Mouse (Mus musculus): ENCODE results near the gene Flrt1. TPM values are rescaled to one million over a fixed set of nuclear protein-coding genes. Genes with fewer than 3 reads are reported as not detected.

Flrt1 gene
- polyA plus RNA-seq, 1 experiment from 2014 or later: 1.3 TPM

- Histone ChIP-seq H3K27ac (no peak overlapping the region), H3K4me2 (no peak overlapping the region), H3K4me1 (replicated peaks) (peaks cover 20% of the 10 kb centered on the region), H3K36me3 (no peaks in the 10 kb centered on the region), H3K9me3 (replicated peaks) (no peaks in the 10 kb centered on the region), H3K4me3 (no peak overlapping the region), H3K9ac (no peak overlapping the region), H3K27me3 (peaks cover 2% of the 10 kb centered on the region)
- no peak for ATAC-seq (replicated peaks; ENCODE audit: insufficient number of reproducible peaks, insufficient read depth, low FRiP score, low read depth)
- WGBS: 90% methylated on average over 10 of the region's 10 CpGs
These were observed 3.5 kb downstream of the Flrt1 start for GRCm38 (mm10) chr19:7102039-7102438.

- WGBS: 73% methylated on average over 3 of the region's 3 CpGs
- Histone ChIP-seq H3K27ac (no peak overlapping the region), H3K9me3 (replicated peaks) (no peaks in the 10 kb centered on the region), H3K27me3 (peaks cover 20% of the 10 kb centered on the region), H3K4me3 (no peak overlapping the region), H3K36me3 (no peaks in the 10 kb centered on the region), H3K4me1 (replicated peaks) (peaks cover 19% of the 10 kb centered on the region), H3K4me2 (no peak overlapping the region), H3K9ac (no peak overlapping the region)
- ATAC-seq (replicated peaks; ENCODE audit: insufficient number of reproducible peaks, insufficient read depth, low FRiP score, low read depth): no peak
These were observed 5.8 kb downstream of the Flrt1 start for GRCm38 (mm10) chr19:7099620-7100155.

GRCm38 (mm10) chr19:7092756-7093155 lies 12.8 kb downstream of the Flrt1 start:
- WGBS: 70% methylated on average over 5 of the region's 5 CpGs

GRCm38 (mm10) chr19:7091448-7092050 lies 14.0 kb downstream of the Flrt1 start:
- H3K9me3 ChIP-seq (replicated peaks): no peaks in the 10 kb centered on the region
- H3K4me1 ChIP-seq (replicated peaks): peaks cover 30% of the 10 kb centered on the region
- H3K27me3 ChIP-seq: peaks cover 22% of the 10 kb centered on the region
- H3K4me2 ChIP-seq: no peak overlapping the region
- WGBS: 79% methylated on average over 10 of the region's 10 CpGs
- H3K4me3 ChIP-seq: no peak overlapping the region
- H3K9ac ChIP-seq: no peak overlapping the region
- no peaks in the 10 kb centered on the region for H3K36me3 ChIP-seq
- peak overlapping the region; percentile 54 for H3K27ac ChIP-seq
- no peak for ATAC-seq (replicated peaks; ENCODE audit: insufficient number of reproducible peaks, insufficient read depth, low FRiP score, low read depth)

More at GRCm38 (mm10) chr19:7092756-7093155, 12.8 kb downstream of the Flrt1 start:
- Histone ChIP-seq H3K4me2 (no peak overlapping the region), H3K4me1 (replicated peaks) (peaks cover 32% of the 10 kb centered on the region), H3K27ac (no peak overlapping the region), H3K9ac (no peak overlapping the region), H3K9me3 (replicated peaks) (no peaks in the 10 kb centered on the region), H3K27me3 (peaks cover 26% of the 10 kb centered on the region), H3K36me3 (no peaks in the 10 kb centered on the region), H3K4me3 (no peak overlapping the region)
- ATAC-seq (replicated peaks; ENCODE audit: insufficient number of reproducible peaks, insufficient read depth, low FRiP score, low read depth): no peak

GRCm38 (mm10) chr19:7090369-7091064 lies 15.0 kb downstream of the Flrt1 start:
- 42% methylated on average over 10 of the region's 10 CpGs for WGBS
- Histone ChIP-seq H3K4me1 (replicated peaks) (peaks cover 30% of the 10 kb centered on the region), H3K27me3 (peaks cover 17% of the 10 kb centered on the region)

GRCm38 (mm10) chr19:7089842-7090251 lies 15.7 kb downstream of the Flrt1 start:
- peak; percentile 67; the same call in 1 of the 2 replicates for ATAC-seq (replicated peaks; ENCODE audit: insufficient number of reproducible peaks, insufficient read depth, low FRiP score, low read depth)

More at GRCm38 (mm10) chr19:7090369-7091064, 15.0 kb downstream of the Flrt1 start:
- Histone ChIP-seq H3K36me3 (no peaks in the 10 kb centered on the region), H3K9me3 (replicated peaks) (no peaks in the 10 kb centered on the region), H3K9ac (no peak overlapping the region), H3K27ac (peak overlapping the region; percentile 54), H3K4me3 (no peak overlapping the region), H3K4me2 (no peak overlapping the region)
- ATAC-seq (replicated peaks; ENCODE audit: insufficient number of reproducible peaks, insufficient read depth, low FRiP score, low read depth): no peak

GRCm38 (mm10) chr19:7089050-7089449 lies 16.5 kb downstream of the Flrt1 start:
- Histone ChIP-seq H3K9ac (no peak overlapping the region), H3K9me3 (replicated peaks) (no peaks in the 10 kb centered on the region), H3K4me1 (replicated peaks) (peaks cover 40% of the 10 kb centered on the region), H3K4me3 (no peak overlapping the region), H3K27ac (no peak overlapping the region), H3K4me2 (no peak overlapping the region), H3K27me3 (peaks cover 14% of the 10 kb centered on the region; the same call in 1 of the 2 replicates), H3K36me3 (no peaks in the 10 kb centered on the region)
- 68% methylated on average over 5 of the region's 5 CpGs for WGBS
- no peak for ATAC-seq (replicated peaks; ENCODE audit: insufficient number of reproducible peaks, insufficient read depth, low FRiP score, low read depth)

More at GRCm38 (mm10) chr19:7089842-7090251, 15.7 kb downstream of the Flrt1 start:
- WGBS: 68% methylated on average over 7 of the region's 7 CpGs
- Histone ChIP-seq H3K4me1 (replicated peaks) (peaks cover 36% of the 10 kb centered on the region), H3K36me3 (no peaks in the 10 kb centered on the region), H3K9me3 (replicated peaks) (no peaks in the 10 kb centered on the region), H3K9ac (no peak overlapping the region), H3K4me2 (no peak overlapping the region), H3K27ac (peak overlapping the region; percentile 54), H3K27me3 (peaks cover 14% of the 10 kb centered on the region; the same call in 1 of the 2 replicates), H3K4me3 (no peak overlapping the region)

GRCm38 (mm10) chr19:7088558-7088957 lies 17.0 kb downstream of the Flrt1 start:
- ATAC-seq (replicated peaks; ENCODE audit: insufficient number of reproducible peaks, insufficient read depth, low FRiP score, low read depth): no peak
- H3K9me3 ChIP-seq (replicated peaks): no peaks in the 10 kb centered on the region
- H3K36me3 ChIP-seq: no peaks in the 10 kb centered on the region
- peaks cover 14% of the 10 kb centered on the region; the same call in 1 of the 2 replicates for H3K27me3 ChIP-seq
- H3K4me1 ChIP-seq (replicated peaks): peaks cover 42% of the 10 kb centered on the region
- no peak overlapping the region for H3K27ac ChIP-seq
- H3K4me2 ChIP-seq: no peak overlapping the region
- H3K4me3 ChIP-seq: no peak overlapping the region
- 29% methylated on average over 9 of the region's 9 CpGs for WGBS
- H3K9ac ChIP-seq: no peak overlapping the region

- Histone ChIP-seq H3K27me3 (peaks cover 19% of the 10 kb centered on the region; the same call in 1 of the 2 replicates), H3K4me1 (replicated peaks) (peaks cover 31% of the 10 kb centered on the region), H3K27ac (no peak overlapping the region), H3K9me3 (replicated peaks) (no peaks in the 10 kb centered on the region), H3K4me2 (no peak overlapping the region), H3K36me3 (no peaks in the 10 kb centered on the region), H3K9ac (no peak overlapping the region), H3K4me3 (no peak overlapping the region)
- ATAC-seq (replicated peaks; ENCODE audit: insufficient number of reproducible peaks, insufficient read depth, low FRiP score, low read depth): no peak
- 66% methylated on average over 15 of the region's 15 CpGs for WGBS
These were observed 20.8 kb downstream of the Flrt1 start for GRCm38 (mm10) chr19:7084734-7085133.

GRCm38 (mm10) chr19:7083035-7083794 lies 22.3 kb downstream of the Flrt1 start:
- Histone ChIP-seq H3K9ac (no peak overlapping the region), H3K27me3 (peaks cover 16% of the 10 kb centered on the region; the same call in 1 of the 2 replicates), H3K4me1 (replicated peaks) (peaks cover 20% of the 10 kb centered on the region), H3K9me3 (replicated peaks) (no peaks in the 10 kb centered on the region), H3K36me3 (no peaks in the 10 kb centered on the region), H3K4me2 (no peak overlapping the region), H3K27ac (no peak overlapping the region), H3K4me3 (no peak overlapping the region)
- 45% methylated on average over 14 of the region's 14 CpGs for WGBS
- peak; percentile 10; the same call in 1 of the 2 replicates for ATAC-seq (replicated peaks; ENCODE audit: insufficient number of reproducible peaks, insufficient read depth, low FRiP score, low read depth)
